Mouse (Mus musculus): Measurements from ENCODE around the gene Cbr3.
"Not testable (repeated sequence)": the region's sequence is repeated elsewhere in the genome, so short reads cannot be mapped to it uniquely, and the experiment has no call there.

GRCm38 (mm10) chr16:93685783-93686182 is 2.8 kb downstream of the Cbr3 start:
- TF ChIP-seq CHD2, EP300 (IDR thresholded peaks at IDR 0.05; ENCODE audit: low read length): not testable (repeated sequence)

Data from CH12.LX (cell line).